Mouse (Mus musculus) kidney, embryonic 14.5 days (tissue): ENCODE data around the gene B230104I21Rik. TPM values are rescaled to one million over a fixed set of nuclear protein-coding genes. Genes with fewer than 3 reads are reported as not detected.

Experiments
- ATAC-seq: fragments of 200-750 bp; cut with Nextera tagmentation; 2 replicates; pipeline ENCODE4 v1.8.0; 2017; ENCODE audit warnings: moderate number of reproducible peaks, mild to moderate bottlenecking, moderate TSS enrichment, moderate library complexity; ENCODE audit not compliant: low FRiP score, low TSS enrichment
- H3K27ac ChIP-seq: fragments of 300-500 bp; sonication (generic); 2 replicates; pipeline ENCODE4 v1.5.1; 2014; ENCODE audit warnings: low read depth, mild to moderate bottlenecking, low read length, moderate library complexity, mixed read lengths
- H3K27me3 ChIP-seq: fragments of 300-500 bp; sonication (generic); 2 replicates; pipeline ENCODE4 v1.6.1; 2014; ENCODE audit warnings: mild to moderate bottlenecking, low read length; ENCODE audit not compliant: control insufficient read depth, insufficient read depth
- H3K36me3 ChIP-seq: fragments of 300-500 bp; sonication (generic); 2 replicates; pipeline ENCODE4 v1.6.1; 2014; ENCODE audit warnings: low read length, mixed read lengths; ENCODE audit not compliant: control insufficient read depth, insufficient read depth
- H3K4me1 ChIP-seq: fragments of 300-500 bp; sonication (generic); 2 replicates; pipeline ENCODE4 v1.6.1; 2014; ENCODE audit warnings: low read length, mixed read lengths; ENCODE audit not compliant: control insufficient read depth, insufficient read depth
- H3K4me2 ChIP-seq: fragments of 300-500 bp; sonication (generic); replicated peaks from 2 replicates; pipeline ENCODE4 v1.6.1; 2014; ENCODE audit warnings: low read depth, mild to moderate bottlenecking, low read length
- H3K4me3 ChIP-seq: fragments of 300-500 bp; sonication (generic); 2 replicates; pipeline ENCODE4 v1.5.1; 2014; ENCODE audit warnings: mild to moderate bottlenecking, low read length
- H3K9ac ChIP-seq: fragments of 300-500 bp; sonication (generic); 2 replicates; pipeline ENCODE4 v1.6.1; 2014; ENCODE audit warnings: low read depth, mild to moderate bottlenecking, low read length, moderate library complexity
- H3K9me3 ChIP-seq: fragments of 300-500 bp; sonication (generic); 2 replicates; pipeline ENCODE4 v1.6.1; 2016; ENCODE audit warnings: low read length; ENCODE audit not compliant: control insufficient read depth
- WGBS: fragments of 180-500 bp; shearing (Covaris S2); extraction: QIAGEN DNeasy Blood & Tissue Kit; methylation state at CpG from one replicate; pipeline ENCODE4 v1.1.7; 2014; 5-methylcytosine and 5-hydroxymethylcytosine counted together
- polyA plus RNA-seq: library from polyadenylated mRNA; unstranded; fragments of >200 nt; fragmentation: Nextera tagmentation; extraction: Ambion mirVana; gene quantifications from 2 replicates; pipeline ENCODE4 v1.2.1, GENCODE M21; 2014

B230104I21Rik gene
- polyA plus RNA-seq, 1 experiment from 2014 or later: not detected

DNA sequence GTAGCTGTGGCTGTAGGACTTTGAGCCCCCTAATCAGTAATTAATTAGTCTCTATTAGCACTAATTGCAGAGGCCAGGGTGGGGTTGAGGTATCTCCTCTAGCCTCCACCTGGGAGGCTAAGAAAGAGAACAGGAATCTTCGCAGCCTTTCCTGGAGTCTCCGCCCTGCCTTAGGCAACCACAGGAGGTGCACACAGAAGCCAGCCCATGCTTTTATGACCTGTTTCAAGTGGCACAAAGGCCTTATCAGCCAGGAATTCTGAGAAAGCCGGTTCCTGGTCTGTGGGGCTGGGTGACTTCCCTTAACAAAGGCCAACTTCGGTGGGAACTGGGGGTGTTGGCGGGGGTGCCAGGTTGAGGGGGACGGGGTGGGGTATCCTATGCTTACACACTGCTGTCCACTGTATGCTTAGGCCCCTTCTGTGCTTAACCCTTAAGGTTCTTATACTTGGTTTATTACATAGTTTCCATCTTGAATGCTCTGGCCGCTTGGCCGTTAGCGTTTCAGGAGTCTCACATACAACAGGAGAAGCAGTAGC is 23.9 kb downstream of the B230104I21Rik start:
- Histone ChIP-seq H3K27me3 (peaks cover 25% of the 10 kb centered on the region), H3K4me1 (0 out of 2 replicates have a peak, but pooled peaks cover 4% of the 10 kb centered on the region), H3K4me3 (no peak overlapping the region), H3K9ac (no peak overlapping the region), H3K9me3 (no peaks in the 10 kb centered on the region; the same call in 1 of the 2 replicates), H3K36me3 (no peaks in the 10 kb centered on the region), H3K4me2 (no peak overlapping the region), H3K27ac (no peak overlapping the region)
- ATAC-seq: no peak
- WGBS: 71% methylated on average over 9 of the region's 9 CpGs

DNA sequence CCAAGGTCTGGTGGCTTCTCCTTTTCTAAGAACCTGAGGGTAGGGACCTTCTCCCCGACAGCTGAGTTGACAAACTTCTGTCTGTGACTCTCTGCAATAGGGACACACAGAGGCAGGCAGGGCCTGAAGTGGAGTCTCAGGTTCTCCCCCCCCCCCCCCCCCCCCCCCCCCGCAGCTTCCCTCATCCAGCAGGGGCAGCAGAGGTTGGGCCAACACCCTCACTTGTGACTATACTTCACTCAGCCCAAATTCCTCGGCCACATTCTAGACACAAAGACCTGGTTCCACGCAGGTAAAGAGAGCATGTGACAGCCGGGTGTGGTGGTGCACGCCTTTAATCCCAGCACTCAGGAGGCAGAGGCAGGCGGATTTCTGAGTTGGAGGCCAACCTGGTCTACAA is 24.5 kb downstream of the B230104I21Rik start:
- ATAC-seq: no peak
- Histone ChIP-seq H3K9ac (no peak overlapping the region), H3K27me3 (peaks cover 27% of the 10 kb centered on the region), H3K4me2 (no peak overlapping the region), H3K4me1 (0 out of 2 replicates have a peak, but pooled peaks cover 4% of the 10 kb centered on the region), H3K4me3 (no peak overlapping the region), H3K36me3 (no peaks in the 10 kb centered on the region), H3K27ac (no peak overlapping the region), H3K9me3 (no peaks in the 10 kb centered on the region; the same call in 1 of the 2 replicates)
- WGBS: 88% methylated on average over 6 of the region's 7 CpGs

GRCm38 (mm10) chr4:154360850-154361249 is 24.9 kb downstream of the B230104I21Rik start:
- no peak overlapping the region for H3K27ac ChIP-seq
- no peaks in the 10 kb centered on the region for H3K9me3 ChIP-seq
- no peak overlapping the region for H3K9ac ChIP-seq
- ATAC-seq: no peak
- 92% methylated on average over 3 of the region's 3 CpGs for WGBS
- H3K4me2 ChIP-seq: no peak overlapping the region
- H3K4me3 ChIP-seq: no peak overlapping the region
- peaks cover 28% of the 10 kb centered on the region for H3K27me3 ChIP-seq
- no peaks in the 10 kb centered on the region for H3K36me3 ChIP-seq
- H3K4me1 ChIP-seq: 0 out of 2 replicates have a peak, but pooled peaks cover 4% of the 10 kb centered on the region

DNA sequence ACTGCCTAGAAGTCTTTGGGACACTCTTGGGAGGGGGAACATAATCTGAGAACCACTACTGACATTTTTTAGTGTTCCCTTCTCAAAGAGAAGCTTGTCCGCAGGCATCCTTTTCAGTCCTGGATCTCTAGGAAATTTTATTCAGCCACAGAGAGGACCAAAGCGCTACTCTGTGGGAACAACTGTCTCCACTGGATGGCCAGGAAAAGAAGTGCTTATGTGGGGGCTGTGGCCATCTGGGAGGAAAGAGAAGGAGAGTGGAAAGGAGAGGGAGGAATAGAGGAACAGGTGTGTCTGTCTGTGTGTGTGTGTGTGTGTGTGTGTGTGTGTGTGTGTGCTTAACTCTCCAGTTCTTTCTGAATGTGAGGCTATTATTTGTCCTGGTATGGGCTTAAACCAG is 28.8 kb downstream of the B230104I21Rik start:
- H3K27me3 ChIP-seq: peaks cover 22% of the 10 kb centered on the region
- WGBS: 87% methylated on average over 2 of the region's 2 CpGs
- H3K27ac ChIP-seq: no peak overlapping the region
- no peak overlapping the region for H3K9ac ChIP-seq
- no peak overlapping the region for H3K4me2 ChIP-seq
- H3K4me1 ChIP-seq: no peaks in the 10 kb centered on the region
- no peak overlapping the region for H3K4me3 ChIP-seq
- H3K9me3 ChIP-seq: no peaks in the 10 kb centered on the region
- no peak for ATAC-seq
- H3K36me3 ChIP-seq: no peaks in the 10 kb centered on the region

GRCm38 (mm10) chr4:154366836-154367235 is 30.9 kb downstream of the B230104I21Rik start:
- H3K36me3 ChIP-seq: no peaks in the 10 kb centered on the region
- H3K27ac ChIP-seq: no peak overlapping the region
- H3K27me3 ChIP-seq: peaks cover 22% of the 10 kb centered on the region
- no peak for ATAC-seq
- H3K4me3 ChIP-seq: no peak overlapping the region
- no peak overlapping the region for H3K9ac ChIP-seq
- 82% methylated on average over 6 of the region's 6 CpGs for WGBS
- H3K4me2 ChIP-seq: no peak overlapping the region
- no peaks in the 10 kb centered on the region for H3K9me3 ChIP-seq
- H3K4me1 ChIP-seq: no peaks in the 10 kb centered on the region

- 64% methylated on average over 5 of the region's 5 CpGs for WGBS
- H3K9me3 ChIP-seq: no peaks in the 10 kb centered on the region
- H3K36me3 ChIP-seq: no peaks in the 10 kb centered on the region
- peaks cover 25% of the 10 kb centered on the region for H3K27me3 ChIP-seq
- peaks cover 2% of the 10 kb centered on the region; the same call in 1 of the 2 replicates for H3K4me1 ChIP-seq
- H3K4me3 ChIP-seq: no peak overlapping the region
- no peak for ATAC-seq
- no peak overlapping the region for H3K4me2 ChIP-seq
- H3K9ac ChIP-seq: no peak overlapping the region
- H3K27ac ChIP-seq: no peak overlapping the region
Measured at GRCm38 (mm10) chr4:154369089-154369488, 33.2 kb downstream of the B230104I21Rik start.

GRCm38 (mm10) chr4:154370841-154371240 is 34.9 kb downstream of the B230104I21Rik start:
- Histone ChIP-seq H3K4me2 (no peak overlapping the region), H3K9me3 (no peaks in the 10 kb centered on the region), H3K4me3 (no peak overlapping the region), H3K27ac (no peak overlapping the region), H3K9ac (no peak overlapping the region), H3K36me3 (no peaks in the 10 kb centered on the region), H3K27me3 (peaks cover 22% of the 10 kb centered on the region; the same call in 1 of the 2 replicates), H3K4me1 (peaks cover 2% of the 10 kb centered on the region; the same call in 1 of the 2 replicates)
- no peak for ATAC-seq
- WGBS: 60% methylated on average over 8 of the region's 8 CpGs

- H3K9ac ChIP-seq: no peak overlapping the region
- H3K27ac ChIP-seq: no peak overlapping the region
- 43% methylated on average over 13 of the region's 13 CpGs for WGBS
- no peaks in the 10 kb centered on the region for H3K36me3 ChIP-seq
- no peak overlapping the region for H3K4me2 ChIP-seq
- H3K4me3 ChIP-seq: no peak overlapping the region
- peaks cover 22% of the 10 kb centered on the region; the same call in 1 of the 2 replicates for H3K27me3 ChIP-seq
- peaks cover 2% of the 10 kb centered on the region; the same call in 1 of the 2 replicates for H3K4me1 ChIP-seq
- no peak for ATAC-seq
- no peaks in the 10 kb centered on the region for H3K9me3 ChIP-seq
Measured at GRCm38 (mm10) chr4:154371542-154372247, 35.8 kb downstream of the B230104I21Rik start.

- Histone ChIP-seq H3K4me1 (peaks cover 2% of the 10 kb centered on the region; the same call in 1 of the 2 replicates), H3K9me3 (no peaks in the 10 kb centered on the region), H3K27ac (no peak overlapping the region), H3K27me3 (peaks cover 13% of the 10 kb centered on the region; the same call in 1 of the 2 replicates), H3K4me3 (no peak overlapping the region), H3K4me2 (no peak overlapping the region), H3K9ac (no peak overlapping the region), H3K36me3 (no peaks in the 10 kb centered on the region)
- WGBS: 46% methylated on average over 10 of the region's 10 CpGs
- ATAC-seq: no peak
Measured at GRCm38 (mm10) chr4:154375939-154376625, 40.2 kb downstream of the B230104I21Rik start.
